Mouse (Mus musculus) Muller cell, postnatal 12 days (primary cell): ENCODE measurements around the gene Nav2.
A peak's percentile ranks its signal among the peaks of the same experiment; 100 is the strongest.

Experiments used
- DNase-seq: peaks from one replicate; pipeline ENCODE4 v3.0.0-alpha.2; 2015; ENCODE audit errors: inconsistent ontology term

Gene Nav2

DNA sequence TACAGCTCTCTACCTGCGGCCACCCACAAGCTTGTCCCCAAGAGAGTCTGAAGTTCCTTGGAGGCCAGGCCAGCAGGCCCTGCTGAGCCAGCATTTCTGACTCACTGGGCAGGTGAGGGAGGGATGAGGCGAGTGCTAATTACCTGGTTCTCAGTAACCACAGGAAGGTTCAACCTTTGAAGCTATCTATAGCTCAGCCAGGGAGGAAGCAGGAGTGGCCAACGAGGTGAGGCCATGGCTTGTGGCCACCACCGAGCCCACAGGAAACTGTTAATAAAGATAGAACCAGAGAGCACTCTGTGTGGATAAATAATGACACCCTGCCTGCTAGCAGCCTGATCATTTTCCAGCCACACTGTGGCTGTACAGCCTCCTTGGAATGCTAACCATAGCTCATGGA lies 294.5 kb downstream of the Nav2 start:
- no peak for DNase-seq

DNA sequence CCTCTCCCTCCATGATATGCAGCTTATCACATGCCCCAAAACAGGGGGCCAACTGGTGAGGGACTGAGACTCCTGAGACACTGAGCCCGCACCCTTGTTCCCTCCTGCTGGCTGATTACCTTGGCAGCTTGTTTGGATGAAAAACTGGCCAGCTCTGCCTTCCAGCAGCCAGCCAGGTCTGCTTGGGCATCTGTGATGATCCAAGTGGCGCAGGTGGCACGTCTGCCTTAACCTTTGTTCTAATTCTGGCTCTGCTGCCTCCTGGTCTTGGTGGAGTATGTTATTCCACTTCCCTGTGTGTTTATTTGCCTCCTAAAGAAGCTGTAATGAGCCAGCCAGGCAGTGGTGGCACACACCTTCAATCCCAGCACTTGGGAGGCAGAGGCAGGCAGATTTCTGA lies 296.3 kb downstream of the Nav2 start:
- DNase-seq, result no peak

GRCm38 (mm10) chr7:49205551-49205950 lies 297.0 kb downstream of the Nav2 start:
- DNase-seq, result no peak

DNA sequence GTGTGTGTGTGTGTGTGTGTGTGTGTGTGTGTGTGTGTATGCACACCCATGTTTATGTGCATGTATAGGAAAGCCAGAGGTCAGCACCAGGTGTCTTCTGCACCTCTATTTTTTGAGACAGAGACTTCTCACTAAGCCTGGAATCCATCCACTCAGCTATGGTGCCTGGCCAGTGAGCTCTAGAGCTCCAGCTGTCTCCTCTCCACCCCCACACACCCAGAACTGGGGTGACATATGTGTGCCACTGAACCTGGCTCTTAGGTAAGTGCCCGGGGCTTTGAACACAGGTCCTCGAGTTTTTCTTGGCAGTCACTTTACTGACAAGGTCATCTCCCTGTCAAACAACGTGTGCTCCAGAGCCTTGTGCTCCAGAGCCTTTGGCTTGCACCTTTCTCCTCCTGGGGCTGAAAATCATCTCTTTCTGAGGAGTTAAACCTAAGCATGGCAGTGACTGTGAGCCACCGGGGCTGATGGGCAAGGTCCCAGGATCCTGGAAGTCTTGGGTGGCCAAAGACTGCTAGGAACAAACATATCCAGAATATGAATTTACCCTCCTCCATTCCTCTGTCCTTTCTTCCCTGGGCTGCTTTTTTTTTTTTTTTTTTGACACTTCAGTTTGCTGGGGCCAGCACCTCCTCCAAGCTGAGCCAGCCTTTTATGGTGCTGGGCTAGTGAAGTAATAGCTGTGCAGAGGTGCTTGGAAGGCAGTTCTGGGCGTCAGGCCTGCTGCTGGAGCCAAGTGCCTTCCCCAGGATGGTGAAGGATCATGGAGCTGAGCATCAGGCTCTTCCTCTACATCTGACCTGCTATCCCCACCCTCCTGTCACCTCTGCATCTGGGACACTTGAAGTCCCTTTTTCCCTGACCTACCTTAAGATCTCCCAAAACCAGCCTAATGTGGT lies 298.5 kb downstream of the Nav2 start:
- no peak for DNase-seq

DNA sequence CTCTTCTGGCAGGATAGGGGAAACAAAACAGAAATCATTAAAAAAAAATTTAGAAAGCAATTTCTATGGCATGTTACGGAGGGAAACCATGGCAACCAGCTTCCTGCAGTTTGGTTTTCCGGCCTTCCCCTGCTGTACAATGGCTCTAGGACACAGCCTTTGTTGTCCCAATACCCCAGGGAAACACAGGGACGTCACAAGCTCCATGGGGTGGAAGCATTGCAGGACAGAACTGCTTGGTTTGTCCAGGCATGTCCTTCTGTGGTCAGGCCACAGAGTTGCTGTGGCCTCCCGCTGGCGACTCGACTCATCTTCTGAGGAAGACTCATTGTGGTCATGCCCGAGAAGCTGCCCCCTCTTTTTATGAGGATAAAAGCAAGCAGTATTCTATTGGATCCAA lies 301.0 kb downstream of the Nav2 start:
- DNase-seq, result peak; percentile 90

DNA sequence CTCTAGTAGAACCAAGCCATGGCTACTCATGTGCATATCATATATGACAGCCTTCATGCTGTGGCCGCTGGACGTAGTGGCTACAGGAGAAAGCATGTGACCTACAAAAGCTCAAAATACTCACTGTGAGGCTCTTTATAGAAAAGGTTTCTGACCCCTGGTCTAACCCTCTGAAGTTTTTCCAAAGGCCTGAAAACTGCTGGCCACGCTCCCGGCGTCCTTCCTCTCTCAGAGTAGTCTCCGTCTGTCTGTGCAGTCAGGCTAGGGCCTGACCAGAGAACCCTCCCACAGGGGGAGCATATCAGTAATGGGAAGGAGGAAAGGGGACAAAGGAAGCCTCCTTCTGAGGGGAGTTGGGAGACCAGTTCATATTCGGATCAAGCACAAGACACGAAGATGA lies 302.2 kb downstream of the Nav2 start:
- DNase-seq, result no peak

DNA sequence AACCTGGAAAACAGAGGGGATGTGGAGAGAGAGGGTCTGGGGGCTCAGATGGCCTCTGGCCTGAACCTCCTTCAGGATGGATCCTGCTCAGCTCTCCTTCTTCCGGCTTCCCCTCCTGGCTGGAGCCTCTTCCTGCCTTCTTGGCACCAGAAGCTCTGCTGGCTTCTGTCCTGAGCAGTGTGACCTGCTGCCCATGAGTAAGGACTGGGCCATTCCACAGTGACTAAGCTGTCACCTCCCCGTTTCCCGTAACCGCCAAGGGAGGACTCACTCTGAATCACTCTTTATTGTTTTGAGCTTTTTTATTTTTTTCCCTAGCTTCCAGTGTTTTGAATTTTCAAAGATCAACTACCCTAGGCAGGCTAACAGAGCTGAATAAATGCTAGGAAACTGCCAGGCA lies 304.5 kb downstream of the Nav2 start:
- DNase-seq, result peak; percentile 94

DNA sequence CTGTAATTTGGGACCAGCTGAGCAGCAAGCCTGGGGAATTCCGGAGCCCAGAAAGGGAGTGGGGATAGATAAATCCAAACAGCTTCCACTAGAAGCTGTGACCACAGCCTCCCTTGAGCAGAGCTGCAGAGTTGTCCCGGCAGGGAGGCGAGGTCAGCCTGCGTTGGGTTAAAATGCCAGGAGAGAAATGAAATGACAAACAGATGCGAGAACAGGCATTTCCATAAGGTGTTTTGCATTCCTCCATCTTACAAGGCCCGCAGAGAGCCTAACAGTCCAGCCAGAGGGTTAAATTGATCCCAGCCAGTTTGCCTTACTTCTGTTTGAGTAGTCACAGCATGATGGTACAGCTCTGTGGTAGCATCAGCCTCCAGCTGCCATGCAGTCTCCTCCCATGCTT lies 309.3 kb downstream of the Nav2 start:
- no peak for DNase-seq

GRCm38 (mm10) chr7:49225741-49226140 lies 317.2 kb downstream of the Nav2 start:
- peak; percentile 68 for DNase-seq

DNA sequence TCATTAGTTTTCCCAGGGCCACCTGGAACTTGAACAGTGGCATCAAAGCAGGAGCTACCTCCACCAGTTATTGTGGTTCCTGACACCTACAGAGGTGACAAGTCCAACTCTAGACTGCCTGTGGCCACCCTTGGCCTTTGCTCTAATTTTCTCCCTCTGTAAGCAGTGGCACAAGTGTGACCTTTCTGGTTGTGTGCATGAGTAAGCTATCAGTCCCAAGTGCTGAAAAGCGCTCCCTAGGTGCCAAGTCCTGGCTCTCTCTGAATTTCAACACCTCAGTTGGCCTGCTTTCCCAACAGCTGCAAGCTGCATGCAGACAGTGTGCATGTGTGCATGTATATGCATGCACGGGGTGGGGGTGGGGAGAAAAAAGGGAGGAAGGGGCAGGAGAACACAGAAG lies 324.5 kb downstream of the Nav2 start:
- no peak for DNase-seq

DNA sequence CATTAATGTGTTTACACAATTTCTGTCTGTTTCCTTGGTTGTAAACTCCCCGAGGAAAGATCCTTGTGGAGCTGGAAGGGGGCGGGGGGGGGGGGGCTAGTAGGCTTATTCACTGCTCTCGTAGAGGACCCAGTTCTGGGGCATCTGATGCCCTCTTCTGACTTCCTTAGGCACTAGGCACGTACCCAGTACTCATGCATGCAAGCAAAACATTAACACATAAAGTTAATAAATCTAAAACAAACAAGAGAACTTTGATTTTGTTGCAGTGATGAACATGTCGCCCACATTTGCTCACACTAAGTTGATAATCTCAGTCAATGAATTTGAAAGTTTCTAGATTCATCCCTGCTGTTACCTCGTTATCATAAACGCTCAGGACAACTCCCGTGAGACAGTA lies 325.8 kb downstream of the Nav2 start:
- DNase-seq, result no peak

DNA sequence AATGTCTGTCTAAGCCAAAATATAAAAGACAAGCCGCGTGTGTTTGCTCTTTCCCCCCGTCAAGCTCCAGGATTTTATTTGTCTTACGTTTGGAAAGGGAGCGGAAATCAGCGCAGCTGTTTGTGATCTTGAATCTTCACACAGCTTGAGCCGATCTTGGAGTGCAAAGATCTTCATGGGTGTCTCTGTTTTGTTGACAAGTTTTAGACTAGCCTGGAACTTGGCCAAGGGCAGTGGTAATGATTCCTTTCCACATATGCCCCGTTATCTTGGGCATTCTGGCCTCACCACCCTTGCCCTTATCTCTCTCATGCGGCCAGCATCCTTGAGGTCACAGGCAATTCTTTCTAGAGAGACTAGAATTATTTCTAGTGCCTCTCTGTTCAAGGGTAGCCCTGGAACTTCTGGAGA lies 326.8 kb downstream of the Nav2 start:
- DNase-seq, result no peak

DNA sequence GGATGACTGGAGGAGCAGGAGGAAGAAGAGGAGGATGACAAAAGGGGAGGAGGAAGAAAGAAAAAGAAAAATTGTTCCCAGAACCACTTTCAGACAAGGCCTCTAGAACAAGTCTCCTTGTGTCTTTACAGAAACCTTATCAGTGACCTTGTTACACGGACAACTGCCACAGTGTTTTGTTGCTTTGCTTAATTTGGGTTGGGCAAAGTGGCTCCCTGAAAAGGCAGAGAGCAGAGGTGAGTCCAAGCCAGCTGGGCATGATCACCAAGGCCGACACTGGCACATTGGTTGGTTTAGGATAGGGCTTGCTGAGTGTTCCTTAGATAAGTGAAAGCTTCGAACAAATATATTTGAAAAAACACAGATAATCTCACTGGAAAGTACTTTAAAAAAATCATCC lies 327.3 kb downstream of the Nav2 start:
- no peak for DNase-seq

GRCm38 (mm10) chr7:49240461-49240860 lies 331.9 kb downstream of the Nav2 start:
- no peak for DNase-seq

DNA sequence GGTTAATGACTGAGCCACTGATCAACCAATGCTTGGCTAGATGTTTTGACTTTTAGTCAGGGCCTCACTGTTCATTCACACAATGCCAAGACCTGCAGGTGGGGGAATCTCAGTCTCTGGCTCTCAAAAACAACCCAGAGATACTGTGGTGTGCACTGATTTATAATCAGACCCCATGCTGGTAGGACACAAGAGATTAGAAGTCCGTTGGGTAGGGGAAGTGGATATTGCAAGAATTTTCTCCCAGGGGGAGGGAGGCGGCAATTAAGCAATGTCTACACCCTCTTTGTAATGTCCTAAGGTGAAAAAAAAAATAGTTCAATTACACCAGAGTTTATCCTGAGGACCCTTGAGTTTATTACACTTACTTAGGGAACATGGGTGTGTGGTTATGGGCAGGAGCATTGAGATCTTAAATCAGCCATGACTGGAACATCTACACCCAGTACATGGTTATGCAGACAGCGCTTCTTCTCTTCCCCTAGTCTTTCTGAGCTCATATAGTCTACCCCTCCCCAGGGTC lies 332.8 kb downstream of the Nav2 start:
- DNase-seq, result no peak

DNA sequence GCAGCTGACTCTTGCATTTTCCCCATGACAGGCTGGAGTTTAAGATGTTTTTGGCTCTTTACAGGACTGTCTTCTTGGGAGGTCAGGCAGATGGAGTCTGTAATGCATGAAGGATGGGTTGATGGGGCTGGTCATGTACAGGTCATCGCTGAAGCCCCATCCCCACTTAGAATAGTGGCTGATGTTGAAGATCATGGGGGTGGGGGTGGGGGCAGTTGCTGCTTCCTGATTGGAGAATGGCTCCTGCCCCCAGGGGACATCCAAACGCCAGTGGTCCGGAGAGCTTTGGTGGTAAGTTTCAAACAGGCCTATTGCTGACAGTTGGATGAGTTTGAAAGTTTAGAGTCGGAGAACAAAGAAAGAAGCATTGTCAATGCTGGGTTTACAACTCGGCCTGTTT lies 333.7 kb downstream of the Nav2 start:
- DNase-seq, result no peak

- no peak for DNase-seq
These were observed 334.6 kb downstream of the Nav2 start for GRCm38 (mm10) chr7:49243079-49243478.

DNA sequence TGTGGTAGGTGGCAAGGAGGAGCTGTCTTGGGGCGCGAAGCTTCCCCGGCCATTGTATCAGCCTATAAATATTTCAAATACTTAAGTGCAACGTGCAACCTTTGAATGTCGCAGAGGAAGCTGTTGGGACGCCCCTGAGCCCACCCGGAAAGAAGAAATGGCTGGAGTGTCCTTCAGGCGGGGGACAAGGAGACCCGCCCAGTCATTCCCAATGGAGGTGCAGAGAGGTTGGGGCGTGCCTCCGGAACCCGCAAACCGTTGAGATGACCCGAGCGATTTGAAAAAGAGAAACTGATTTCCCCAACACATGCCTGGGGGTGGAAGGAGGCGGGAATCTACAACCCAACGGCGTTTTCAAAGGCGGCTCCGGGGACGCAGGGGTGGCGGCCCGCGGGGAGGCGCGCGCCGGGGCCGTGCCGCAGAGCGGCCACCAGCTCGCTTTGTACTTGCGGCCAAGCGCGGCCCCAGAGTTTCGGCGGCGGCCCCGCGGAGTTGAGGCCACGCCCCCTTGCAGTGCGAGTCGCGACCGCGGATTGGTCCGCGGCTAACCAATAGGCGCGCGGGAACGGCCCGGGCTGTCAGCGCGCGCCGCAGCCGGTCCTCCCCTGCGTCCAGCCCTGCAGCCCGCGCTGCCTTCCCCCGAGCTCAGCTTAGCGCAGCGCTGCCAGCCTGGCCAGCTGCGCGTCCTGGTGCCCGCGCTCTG lies 337.2 kb downstream of the Nav2 start:
- DNase-seq, result peak; percentile 97

- DNase-seq, result no peak
These were observed 337.7 kb downstream of the Nav2 start for GRCm38 (mm10) chr7:49246240-49246578.

DNA sequence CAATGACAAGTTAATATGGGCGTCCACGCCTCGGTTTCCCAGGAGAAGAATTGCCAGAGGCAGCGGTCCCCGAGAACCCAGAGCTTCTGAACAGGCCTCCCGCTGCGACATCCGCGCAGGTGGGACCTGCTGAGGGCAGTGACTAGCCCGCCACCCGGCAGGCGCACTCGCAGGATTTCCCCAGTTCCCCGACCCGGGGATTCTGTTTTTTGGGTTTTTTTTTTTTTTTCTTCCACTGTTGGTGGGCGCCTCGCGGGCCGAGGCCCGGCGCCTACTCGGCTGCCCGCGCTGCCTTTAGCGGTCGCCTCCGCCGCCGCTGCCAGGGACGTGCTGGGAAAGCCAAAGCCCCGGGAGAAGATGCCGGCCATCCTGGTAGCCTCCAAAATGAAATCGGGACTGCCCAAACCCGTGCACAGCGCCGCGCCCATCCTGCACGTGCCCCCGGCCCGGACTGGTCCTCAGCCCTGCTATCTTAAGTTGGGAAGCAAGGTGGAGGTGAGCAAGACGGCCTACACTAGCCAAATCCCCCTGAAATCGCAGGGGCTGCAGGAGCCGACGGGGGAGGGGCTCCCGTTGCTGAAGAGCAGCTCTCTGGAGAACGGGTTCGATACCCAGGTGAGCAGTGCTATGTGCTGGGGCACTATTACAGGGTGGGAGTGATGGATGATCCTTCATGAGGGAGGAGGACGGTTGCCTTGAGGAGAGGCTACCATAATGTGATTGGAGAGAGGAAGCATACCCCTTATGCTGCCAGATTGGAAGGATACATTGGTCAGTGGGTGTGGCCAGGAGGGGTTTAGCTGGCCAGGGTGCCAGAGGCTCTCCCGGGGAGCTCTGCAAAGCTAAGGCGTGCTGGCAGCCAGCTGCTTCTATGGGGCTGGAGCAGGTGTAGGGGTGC lies 338.3 kb downstream of the Nav2 start:
- DNase-seq, result peak; percentile 43

DNA sequence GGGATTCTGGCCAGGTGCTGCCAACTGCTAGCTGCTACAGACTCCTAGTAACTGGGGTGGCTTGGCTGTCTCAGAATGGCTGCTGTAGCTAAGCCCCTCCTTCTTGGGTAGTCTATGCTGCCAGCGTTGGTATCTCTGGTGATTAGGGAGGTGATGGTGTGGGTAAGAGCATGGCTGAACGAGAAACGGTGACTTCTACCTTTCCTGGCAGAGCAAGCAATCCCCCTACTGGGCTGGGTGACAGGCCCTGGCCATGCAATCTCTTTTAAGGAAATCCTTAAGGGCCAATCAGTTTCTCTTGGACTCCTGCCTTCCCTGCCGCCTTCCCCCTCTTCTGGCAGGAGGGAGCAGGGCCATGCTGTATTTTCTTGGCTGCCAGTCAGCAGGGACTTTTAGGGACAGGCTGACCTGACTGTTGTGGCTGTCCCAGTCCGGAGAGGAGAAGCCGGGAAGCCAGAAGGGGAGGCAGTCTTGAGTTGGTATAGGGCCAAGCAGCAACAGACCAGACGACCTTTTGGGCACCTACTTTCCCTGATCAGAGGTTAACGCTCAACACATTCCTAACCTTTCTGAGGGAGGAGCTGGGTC lies 339.3 kb downstream of the Nav2 start:
- DNase-seq, result peak; percentile 88
